Mouse (Mus musculus): ENCODE results near the gene Vta1. TPM values are rescaled to one million over a fixed set of nuclear protein-coding genes. Genes with fewer than 3 reads are reported as not detected.

Gene Vta1
- 100 to 1,000 TPM; 103 to 104 TPM for polyA plus RNA-seq (2017; shearing (Covaris generic))

GRCm38 (mm10) chr10:14705072-14706066, at the start of gene Vta1, which contains the start of gene Nmbr:
Gene Vta1, minus strand, starts transcription at chr10:14705560.
Gene Nmbr, plus strand, starts transcription at chr10:14705591.
- peak; percentile 97 for ATAC-seq

GRCm38 (mm10) chr10:14734285-14734684, 28.9 kb upstream of the Vta1 start:
- no peak for ATAC-seq

- ATAC-seq, result no peak
These were observed 20.3 kb upstream of the Vta1 start for GRCm38 (mm10) chr10:14725671-14726070.

- no peak for ATAC-seq
These were observed 12.8 kb upstream of the Vta1 start, which contains the start of gene Gje1 for GRCm38 (mm10) chr10:14718114-14718513. Gene Gje1, minus strand, starts transcription at chr10:14718214.

GRCm38 (mm10) chr10:14703830-14704420, 1.4 kb downstream of the Vta1 start:
- no peak for ATAC-seq

GRCm38 (mm10) chr10:14703239-14703638, 2.1 kb downstream of the Vta1 start:
- ATAC-seq, result no peak

- ATAC-seq, result no peak
These were observed 15.0 kb downstream of the Vta1 start for GRCm38 (mm10) chr10:14690349-14690748.

GRCm38 (mm10) chr10:14688785-14689442, 16.4 kb downstream of the Vta1 start:
- no peak for ATAC-seq

- ATAC-seq, result no peak
These were observed 19.7 kb downstream of the Vta1 start for GRCm38 (mm10) chr10:14685663-14686062.

GRCm38 (mm10) chr10:14666147-14666546, 39.2 kb downstream of the Vta1 start:
- ATAC-seq, result no peak

GRCm38 (mm10) chr10:14660875-14661274, 44.5 kb downstream of the Vta1 start:
- no peak for ATAC-seq

GRCm38 (mm10) chr10:14639635-14640034, 65.7 kb downstream of the Vta1 start:
- ATAC-seq, result no peak

- ATAC-seq, result no peak
These were observed 66.3 kb downstream of the Vta1 start for GRCm38 (mm10) chr10:14639043-14639442.

- no peak for ATAC-seq
These were observed 79.7 kb downstream of the Vta1 start for GRCm38 (mm10) chr10:14625706-14626105.

GRCm38 (mm10) chr10:14619156-14619555, 86.2 kb downstream of the Vta1 start:
- no peak for ATAC-seq

GRCm38 (mm10) chr10:14618301-14618700, 87.1 kb downstream of the Vta1 start:
- no peak for ATAC-seq

- ATAC-seq, result no peak
These were observed 89.9 kb downstream of the Vta1 start for GRCm38 (mm10) chr10:14615441-14615840.

GRCm38 (mm10) chr10:14607597-14607996, 97.8 kb downstream of the Vta1 start:
- no peak for ATAC-seq

Other genes starting within 250 kb of the Vta1 start
- gene Adgrg6, start 159.9 kb downstream of the Vta1 start, polyA plus RNA-seq (2017; shearing (Covaris generic)), result not detected
- gene Nmbr, start within 50 bp of the Vta1 start, polyA plus RNA-seq (2017; shearing (Covaris generic)), result not detected
- not detected for gene Gje1, start 12.7 kb upstream of the Vta1 start, polyA plus RNA-seq (2017; shearing (Covaris generic))

Data from CD4-positive, CD25-positive, alpha-beta regulatory T cell, adult 4 months (primary cell).